Mouse (Mus musculus) 416B (cell line): ENCODE measurements around the gene Cenpe.
"Not testable (repeated sequence)": the region's sequence is repeated elsewhere in the genome, so short reads cannot be mapped to it uniquely, and the experiment has no call there.

Source experiments
- DNase-seq: peaks from one replicate; pipeline ENCODE4 v3.0.0; 2011; ENCODE audit warnings: low read depth

Gene Cenpe

DNA sequence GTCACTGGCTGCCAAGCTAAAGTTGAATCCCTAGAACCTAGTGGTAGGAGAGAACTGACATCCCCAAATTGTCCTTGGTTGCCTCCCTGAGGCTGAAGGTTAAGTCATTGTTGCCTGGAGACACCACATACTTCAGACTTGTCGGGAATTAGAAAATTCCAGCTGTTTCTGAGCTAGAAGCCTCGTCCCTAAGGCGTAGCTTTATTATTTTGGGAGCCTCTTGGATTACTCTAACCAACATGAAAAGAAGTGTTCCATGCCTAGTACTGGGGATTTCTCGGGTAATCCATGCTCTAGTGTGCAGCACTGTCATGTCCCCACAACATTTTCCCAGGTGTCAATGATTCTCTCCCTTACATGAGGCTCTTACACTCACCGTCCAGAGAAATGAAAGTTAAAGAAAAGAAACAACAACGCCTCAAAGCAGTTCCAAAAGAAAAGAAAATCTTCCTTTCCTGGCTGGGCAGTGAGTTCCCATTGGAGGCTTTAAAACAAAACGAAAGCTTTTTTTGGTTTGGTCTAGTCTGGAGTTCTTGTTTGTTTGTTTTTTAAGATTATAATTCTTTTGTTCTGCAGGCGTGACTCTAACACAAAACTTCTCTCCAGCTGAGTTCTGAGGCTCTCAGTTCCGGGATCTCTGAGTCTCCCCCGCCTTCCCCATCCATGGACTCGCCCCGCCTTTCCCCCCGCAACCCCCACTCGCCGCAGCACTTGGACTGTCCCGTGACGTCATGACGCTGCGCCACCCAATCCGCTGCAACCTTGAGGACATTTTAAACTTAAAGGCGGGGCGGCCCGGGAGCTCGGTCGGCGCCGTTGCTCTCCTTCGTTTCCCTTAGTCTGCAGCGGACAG is at the start of gene Cenpe:
Gene Cenpe, plus strand, starts transcription at position 733 of the 853 bp plus-strand sequence.
- DNase-seq = peak; percentile 94

DNA sequence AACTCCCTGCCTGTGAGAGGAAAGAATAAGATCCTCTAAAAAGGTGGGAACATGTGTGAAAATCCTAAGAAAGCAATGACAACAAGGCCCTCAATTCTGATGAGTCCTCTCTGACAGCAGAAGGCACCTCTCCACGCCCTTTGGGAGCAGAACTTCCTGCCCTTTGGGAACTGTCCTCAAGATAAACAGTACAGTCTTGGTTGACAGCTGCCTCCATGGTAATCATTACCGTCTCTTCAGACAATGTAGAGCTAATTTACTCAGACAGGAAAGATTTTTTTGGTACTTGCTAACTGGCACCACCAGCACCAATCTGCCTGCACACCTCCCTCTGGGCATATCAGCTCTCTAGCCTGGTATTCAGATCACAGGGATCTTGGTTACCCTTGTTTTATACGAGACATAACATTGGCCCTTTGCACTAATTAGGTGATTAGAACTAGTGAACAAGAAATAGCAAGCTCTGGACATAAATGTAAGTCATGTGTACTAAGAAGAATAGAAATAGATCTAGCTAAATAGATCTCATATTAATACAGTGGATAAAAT is 40.4 kb upstream of the Cenpe start:
- DNase-seq = no peak

DNA sequence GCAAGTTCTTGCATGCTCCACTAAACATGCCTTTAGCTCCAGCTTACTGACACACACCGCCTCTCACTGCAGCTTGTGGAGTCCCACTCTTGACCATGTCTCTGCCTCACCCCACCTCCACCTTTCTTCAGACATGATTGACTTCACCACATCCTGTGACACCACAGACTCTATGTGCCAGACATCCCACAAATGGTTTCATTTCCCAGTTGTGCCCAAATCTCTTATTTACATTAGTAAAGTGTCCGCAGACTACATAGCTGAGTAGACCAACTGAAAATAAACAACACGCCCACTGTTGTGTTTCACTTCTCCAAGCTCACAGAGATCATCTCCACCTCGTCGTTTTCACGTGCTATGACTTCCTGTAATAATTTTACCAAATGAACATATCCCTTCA is 20.5 kb upstream of the Cenpe start:
- no peak for DNase-seq

DNA sequence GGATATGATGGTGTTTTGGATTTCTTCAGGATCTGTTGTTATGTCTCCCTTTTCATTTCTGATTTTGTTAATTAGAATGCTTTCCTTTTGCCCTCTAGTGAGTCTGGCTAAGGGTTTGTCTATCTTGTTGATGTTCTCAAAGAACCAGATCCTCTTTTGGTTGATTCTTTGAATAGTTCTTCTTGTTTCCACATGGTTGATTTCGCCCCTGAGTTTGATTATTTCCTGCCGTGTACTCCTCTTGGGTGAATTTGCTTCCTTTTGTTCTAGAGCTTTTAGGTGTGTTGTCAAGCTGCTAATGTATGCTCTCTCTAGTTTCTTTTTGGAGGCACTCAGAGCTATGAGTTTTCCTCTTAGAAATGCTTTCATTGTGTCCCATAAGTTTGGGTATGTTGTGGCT is 14.3 kb upstream of the Cenpe start:
- not testable (repeated sequence) for DNase-seq

DNA sequence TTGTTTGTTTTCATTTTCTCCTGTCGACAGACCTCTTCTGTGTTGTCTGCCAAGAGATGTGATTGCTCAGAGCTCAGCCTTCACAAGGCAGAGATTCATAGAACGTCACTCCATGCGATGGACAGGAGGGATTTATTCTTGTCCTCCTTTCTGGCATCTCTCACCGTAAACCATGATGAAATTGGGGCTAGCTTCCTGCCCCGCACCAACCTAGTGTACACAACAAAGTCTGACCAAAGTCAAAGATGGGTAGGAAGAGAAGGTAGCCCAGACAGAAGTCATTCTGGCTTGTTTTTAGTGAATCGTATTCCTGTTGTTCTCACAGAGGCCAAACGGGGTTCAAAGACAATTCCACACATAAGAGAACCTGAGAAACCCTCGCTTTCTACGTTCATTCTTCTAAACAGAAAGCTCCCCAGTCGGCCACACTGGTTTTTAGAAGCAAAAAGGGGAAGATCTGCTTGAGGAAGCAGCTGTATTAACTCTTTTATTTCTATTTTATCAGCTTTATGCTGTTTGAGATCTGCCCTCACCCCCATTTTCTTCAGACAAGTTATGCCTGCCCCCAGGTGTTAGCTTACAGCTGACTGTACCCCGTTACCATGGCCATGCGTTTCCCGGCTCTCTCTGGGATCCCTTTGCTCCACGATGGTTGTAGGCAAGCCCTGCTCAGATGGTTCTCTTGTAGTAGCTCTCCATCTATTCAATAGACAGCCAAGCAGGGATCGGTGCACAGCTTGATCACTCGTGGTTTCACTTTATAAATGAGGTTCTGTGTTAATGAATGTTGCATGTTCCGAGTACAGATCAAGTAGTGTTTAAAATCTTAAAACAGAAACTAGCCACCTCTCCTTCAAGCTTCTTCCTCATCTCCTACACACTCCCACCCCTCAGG is 11.7 kb upstream of the Cenpe start:
- DNase-seq = no peak

DNA sequence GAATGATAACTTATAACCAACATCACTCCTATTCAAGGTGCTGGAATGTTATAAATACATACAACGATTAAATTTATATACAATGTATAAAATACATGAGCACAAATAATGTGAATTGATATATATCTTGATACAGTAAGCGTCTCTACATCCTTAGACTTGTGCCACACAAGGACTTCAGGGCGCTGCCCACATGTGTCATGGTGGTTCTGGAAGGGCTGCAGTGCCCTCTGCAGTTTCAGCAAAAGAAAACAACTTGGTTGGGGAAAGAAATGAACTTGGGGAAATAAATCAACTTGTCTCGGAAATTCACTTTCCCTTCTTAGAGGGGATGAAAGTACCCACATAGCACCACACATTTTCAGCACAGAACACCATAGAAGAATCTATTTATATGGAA is 5.7 kb upstream of the Cenpe start:
- peak; percentile 76 for DNase-seq

DNA sequence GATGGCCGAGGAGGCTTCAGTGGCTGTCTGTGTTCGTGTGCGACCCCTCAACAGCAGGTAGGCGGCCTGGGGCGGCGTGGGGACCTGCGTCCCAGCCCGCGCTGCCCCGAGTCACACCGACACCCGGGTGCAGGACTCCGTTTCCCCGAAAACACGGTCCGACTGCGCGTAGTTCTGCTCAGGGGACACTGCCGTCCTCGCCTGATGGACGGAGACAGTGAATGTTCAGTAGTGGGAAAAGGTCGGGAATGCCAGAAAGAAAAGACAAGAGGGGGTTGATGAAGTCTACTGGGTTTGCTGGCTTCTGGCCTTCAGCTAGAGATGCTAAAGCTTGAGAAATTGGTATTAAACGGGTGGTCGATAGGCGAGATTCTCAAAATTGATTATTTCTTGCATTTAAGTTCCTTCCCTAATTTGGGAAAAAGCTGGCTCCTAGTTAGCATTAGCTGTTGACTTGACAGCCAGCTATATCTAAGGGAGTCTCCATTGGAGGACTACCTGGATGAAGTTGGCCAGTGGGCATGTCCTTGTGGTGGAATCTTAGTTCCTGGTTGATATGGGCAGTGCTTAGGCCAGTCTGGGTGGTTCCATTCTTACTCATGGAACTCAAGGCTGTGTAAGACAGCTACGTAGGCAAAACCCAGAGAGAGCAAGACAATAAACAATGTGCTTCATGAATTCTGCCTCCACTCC is 467 bp downstream of the Cenpe start:
- peak; percentile 79 for DNase-seq

DNA sequence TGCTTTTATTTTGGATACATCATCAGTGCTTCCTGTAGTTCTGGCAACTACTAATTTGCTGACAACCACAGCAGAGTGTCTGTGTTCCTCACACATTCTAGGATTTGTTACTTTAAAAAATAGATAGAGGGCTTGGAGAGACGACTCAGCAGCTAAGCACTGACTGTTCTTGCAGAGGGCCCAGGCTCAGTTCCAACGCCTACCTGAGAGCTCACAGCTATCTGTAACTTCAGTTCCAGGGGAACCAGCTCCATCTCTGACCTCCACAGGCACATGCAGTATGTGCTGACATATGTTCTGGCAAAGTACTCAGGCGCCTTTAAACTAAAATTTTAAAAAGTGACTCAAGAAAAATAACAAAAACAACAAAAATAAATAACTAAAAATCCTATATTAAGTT is 19.7 kb downstream of the Cenpe start:
- DNase-seq = no peak

DNA sequence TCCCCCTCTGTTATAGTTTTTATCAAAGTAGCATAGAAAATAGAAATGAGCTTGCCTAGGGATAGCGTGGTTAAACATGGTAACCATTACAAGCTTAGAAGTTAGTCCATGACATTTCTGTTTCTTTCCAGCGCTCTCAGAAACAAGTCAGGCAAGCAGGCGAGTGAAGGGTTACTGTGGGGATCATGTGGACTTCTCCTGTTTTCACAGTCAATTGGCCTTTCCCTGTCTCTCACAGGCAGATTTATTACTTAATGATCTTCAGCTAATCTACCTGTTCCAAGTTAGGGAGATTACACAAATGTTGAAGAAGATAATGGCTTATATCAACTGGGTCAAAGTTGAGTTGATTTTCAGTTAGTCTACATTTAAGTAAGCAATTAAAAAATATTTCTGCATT is 20.1 kb downstream of the Cenpe start:
- no peak for DNase-seq

DNA sequence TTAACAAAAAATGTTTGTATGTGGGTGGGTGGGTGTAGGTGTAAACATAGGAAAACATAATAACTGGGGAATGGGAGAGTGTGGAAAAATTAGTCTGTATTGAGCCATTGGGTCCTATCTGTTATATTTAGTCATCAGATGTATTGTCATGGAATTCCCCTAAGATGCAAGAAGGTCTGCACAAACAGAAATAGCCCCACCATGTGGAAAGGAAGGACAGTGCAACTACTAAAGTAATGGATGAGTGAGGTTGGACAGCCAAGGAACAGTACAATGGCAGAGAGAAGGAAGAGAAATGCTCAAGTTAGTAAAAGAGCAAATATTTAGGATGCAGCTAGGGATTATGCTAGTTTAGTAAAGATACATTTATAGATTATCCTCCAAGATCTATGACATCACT is 33.4 kb downstream of the Cenpe start:
- DNase-seq = peak; percentile 49

DNA sequence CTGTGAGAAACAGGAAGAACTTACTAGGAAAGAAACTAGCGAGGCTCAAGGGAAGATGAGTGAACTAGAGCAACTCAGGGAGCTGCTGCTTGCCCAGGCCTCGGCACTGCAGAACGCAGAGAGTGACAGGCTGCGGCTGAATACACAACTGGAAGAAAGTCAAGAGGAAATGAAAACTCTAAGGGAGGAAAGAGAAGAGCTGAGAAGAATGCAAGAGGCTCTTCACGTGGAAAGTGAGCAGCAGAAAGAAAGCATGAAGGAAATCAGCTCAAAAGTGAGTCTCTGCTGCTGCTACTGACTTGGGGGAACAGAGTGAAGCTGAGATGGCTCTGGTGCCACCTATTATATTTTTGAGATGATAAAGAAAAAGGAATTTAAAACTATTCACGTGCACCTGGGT is 34.5 kb downstream of the Cenpe start:
- no peak for DNase-seq

DNA sequence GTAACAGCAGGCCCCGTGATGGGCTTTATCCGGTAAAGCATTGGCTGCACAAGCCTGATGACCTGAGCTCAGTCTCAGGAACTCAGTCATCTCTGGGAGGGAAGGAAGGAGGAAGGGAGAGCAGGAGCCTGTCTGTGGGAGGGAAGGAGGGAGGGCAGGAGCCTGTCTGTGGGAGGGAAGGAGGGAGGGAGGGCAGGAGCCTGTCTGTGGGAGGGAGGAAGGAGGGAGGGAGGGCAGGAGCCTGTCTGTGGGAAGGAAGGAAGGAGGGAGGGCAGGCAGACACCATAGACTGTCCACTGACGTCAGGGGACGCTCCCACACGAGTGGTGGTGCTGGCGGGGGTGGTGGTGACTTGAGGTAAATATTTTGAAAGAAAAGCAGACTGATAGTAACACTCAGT is 36.8 kb downstream of the Cenpe start:
- DNase-seq = peak; percentile 18

DNA sequence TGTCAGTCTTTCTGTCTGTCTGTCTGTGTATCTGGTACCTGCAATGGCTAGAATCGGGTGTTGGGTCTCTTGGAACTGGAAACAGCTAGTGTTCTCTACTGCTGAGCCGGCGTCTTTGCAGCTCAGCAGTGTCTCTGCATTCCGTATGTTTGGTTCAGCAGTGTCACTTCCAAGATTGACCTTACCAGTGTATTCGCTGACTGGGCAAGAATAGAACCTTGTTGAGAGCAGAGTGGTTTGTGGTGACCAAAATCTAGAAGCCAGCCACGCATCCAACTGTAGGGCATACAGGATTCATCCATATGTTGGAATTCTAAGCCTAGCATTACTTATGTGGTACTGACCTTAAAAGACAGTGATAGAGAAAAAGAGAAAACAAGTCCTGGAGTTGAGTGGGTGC is 39.5 kb downstream of the Cenpe start:
- DNase-seq = no peak

DNA sequence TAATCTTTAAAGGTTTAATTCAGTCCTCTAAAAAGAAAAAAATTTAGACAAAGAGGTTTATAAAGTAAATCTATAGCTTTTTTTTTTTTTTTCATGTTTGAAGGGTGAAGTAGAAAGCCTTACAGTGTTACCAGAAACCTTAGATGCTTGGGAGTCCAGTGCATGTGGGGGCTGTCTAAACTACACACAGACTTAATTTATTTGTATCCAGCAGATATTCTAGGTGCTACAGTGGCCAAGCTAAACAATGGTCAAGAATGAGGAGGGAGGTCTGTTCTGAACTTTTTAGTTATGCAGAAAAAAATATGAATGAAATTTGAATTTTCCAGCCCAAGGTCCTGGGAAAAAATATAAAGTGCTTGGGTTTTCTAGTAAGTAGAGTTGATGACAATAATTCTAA is 42.4 kb downstream of the Cenpe start:
- DNase-seq = no peak

DNA sequence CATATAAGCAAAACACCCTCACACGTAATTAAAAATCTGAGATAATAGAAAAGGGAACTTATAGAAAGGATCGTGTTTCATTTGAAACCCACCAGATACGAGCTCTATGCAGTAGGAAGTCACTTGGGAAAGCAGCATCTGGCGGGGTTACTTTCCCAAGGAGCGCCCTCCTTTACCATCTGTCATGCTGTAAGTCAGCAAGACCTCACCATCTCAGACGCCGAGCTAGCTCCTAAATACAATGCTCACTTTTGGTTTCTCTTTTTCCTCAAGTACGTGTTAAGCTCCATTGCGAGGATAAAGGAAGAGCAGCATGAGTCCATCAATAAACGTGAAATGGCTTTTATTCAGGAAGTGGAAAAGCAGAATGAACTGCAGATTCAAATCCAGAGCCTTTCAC is 46.6 kb downstream of the Cenpe start:
- DNase-seq = no peak

DNA sequence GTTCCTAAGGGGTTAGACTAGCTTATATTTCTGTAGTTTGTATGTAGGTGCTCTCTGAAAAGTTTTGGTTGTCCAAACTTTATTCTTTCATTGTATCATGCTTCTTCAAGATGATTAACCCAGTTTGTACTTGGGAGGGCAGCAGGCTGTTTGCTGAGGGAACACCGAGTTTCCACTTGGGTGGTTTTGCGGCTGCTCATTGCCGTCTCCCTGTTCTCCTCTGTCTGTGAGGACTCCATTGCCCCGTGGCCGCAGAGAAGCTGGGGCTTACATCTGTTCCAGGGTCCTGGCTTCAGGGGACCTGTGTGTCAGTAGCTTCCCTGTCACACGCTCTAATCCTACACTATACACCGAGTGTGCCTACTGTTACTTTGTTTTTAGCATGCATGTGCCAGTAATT is 47.9 kb downstream of the Cenpe start:
- no peak for DNase-seq

DNA sequence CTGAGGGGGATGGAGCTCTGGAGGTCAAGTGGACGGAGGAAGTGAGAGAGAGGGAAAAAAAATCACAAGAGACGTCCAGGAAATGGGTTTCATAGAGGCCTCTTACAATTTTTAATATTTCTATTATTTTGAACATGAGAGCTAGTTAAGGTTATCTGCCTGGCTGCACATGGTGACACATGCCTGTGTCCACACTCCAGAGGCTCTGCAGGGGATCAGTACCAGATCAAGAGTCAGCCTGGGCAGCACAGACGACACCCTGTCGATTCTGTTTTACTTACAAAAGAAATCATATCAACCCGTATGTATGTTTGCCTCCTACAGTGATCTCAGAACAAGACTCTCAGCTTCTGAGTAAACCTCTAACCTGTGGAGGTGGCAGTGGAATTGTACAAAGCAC is 56.3 kb downstream of the Cenpe start:
- no peak for DNase-seq

DNA sequence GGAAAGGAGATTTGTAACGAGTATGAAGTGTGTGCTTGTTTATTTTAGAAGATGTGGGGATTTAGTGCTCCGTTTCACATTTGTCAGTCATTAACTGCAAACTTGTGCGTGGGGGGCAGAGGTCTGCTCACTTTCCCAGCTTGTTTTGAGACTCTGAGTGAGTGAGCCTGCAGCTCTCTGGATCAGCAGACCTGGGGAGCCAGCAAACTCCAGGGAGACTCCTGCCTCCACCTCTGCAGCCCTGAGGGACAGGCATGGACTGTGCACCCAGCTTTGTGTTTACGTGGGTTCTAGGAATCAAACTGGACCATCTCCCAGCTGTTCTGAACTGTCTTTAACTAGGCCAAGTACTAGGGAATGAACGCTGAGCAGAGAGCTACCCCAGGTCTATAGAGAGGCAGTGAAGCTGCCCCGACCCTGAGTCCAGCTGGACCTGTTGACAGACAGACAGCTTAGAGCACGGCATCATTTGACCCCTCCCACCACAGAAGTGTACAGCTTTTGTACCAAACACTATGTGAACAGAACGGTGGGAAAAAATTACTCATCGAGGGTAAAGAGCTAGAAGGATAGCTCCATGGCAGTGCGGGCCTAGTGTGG is 57.2 kb downstream of the Cenpe start:
- no peak for DNase-seq

DNA sequence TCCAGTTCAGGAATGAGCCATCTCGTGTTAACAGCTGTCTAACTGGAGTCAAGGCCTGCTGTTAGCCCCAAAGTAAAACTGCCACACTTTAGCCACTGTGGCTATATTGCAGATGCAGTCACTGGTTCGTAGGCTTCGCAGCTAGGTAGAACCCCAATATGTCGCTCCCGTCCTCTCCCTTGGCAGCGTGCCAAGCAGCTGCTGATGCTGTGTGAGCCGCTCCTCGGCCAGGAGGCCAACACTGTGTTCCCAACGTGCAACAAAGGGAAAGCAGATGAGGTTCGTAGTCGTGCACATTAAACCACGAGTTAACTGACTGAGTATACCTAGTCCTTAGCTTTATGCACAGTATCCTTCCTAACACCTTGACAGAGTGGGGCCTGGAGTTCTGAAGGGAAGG is 60.3 kb downstream of the Cenpe start:
- no peak for DNase-seq

DNA sequence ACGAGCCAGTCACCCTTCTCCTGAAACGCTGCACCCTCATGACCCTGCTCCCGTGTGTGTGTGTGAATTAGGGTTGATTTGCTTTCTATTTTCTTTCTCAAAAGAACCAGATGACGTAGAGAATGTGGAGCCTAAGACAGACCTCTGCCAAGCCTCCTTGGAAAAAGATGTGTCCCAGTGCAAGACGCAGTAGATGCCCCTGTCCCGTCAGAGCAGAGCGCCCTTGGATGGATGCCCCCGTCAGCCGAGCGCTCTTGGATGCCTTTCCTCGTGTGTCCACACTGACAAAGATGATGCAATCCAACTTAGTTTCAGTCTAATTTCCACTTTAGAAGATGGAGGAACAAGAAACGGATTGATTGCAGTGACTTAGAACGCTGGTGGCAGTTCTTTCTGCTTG is 60.7 kb downstream of the Cenpe start:
- no peak for DNase-seq

DNA sequence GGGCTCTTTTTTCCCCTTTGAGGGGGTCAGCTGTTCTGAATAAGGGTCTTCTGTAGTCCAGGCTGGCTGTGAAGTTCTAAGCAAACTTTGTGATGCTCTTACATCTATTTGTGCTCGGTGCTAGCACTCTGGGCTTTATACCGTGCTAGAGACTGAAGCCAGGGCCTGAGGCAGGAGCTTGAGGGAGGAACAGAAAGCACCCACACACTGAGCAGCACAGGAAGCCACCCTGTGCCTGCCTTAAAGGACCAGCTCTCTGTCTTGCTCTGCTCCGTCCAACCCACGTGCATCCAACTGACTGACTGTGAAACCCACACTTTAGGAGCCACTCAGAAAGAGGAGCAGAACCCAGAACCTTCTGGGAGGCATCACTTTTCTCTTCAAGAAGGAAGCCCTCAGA is 67.8 kb downstream of the Cenpe start:
- DNase-seq = no peak
